Mouse (Mus musculus): ENCODE results near the gene Fat3. TPM values are rescaled to one million over a fixed set of nuclear protein-coding genes. Genes with fewer than 3 reads are reported as not detected.

Fat3 gene
- polyA plus RNA-seq, 1 experiment from 2014 or later: 0.54 TPM

DNA sequence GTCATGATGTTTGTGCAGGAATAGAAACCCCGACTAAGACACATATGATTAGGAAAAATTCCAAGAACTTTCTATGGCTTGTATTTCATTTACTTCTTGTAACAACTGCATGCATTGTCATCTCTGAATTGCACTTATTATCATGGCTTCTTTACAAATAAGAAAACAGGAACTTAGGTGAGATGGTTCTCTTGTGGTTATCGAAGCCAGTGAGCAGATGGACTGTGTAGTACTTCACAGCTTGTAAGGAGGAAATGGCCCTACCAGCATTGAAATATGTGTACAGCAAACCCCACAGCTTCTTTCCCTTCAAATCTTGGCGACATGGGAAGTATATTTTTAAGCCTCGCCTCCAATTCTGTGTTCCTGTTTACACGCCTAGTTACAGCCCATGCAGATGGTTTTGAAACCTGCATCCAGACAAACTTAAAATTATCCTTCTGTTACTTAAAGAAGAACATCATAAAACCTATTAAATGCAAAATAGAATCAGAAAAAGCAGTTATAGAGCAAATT is 570.1 kb downstream of the Fat3 start:
- no peaks in the 10 kb centered on the region for H3K36me3 ChIP-seq (ENCODE audit: control insufficient read depth, insufficient read depth, low read length)
- WGBS: 73% methylated on average over 5 of the region's 5 CpGs
- H3K9me3 ChIP-seq (ENCODE audit: control insufficient read depth, low read length): no peaks in the 10 kb centered on the region

DNA sequence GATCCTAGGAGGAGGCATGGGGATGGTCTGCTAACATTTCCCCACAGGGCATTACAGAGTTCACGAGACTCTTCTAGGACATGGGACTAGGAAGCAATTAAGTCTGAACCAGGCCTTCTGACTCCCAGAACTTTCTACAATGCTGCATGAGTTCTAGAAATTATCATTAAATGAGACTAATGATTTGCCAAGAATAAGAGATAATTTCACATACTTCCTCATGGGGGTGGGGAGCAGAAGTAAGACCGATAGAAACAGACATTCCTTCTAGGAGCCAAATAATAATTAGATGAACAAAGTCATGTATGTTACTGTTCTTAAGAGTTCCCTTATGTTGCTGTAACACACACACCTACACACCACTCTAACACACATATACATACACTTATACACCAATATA is 572.8 kb downstream of the Fat3 start:
- Histone ChIP-seq H3K9ac (ENCODE audit: low read length) (no peak overlapping the region), H3K4me1 (replicated peaks; ENCODE audit: control insufficient read depth, insufficient read depth, low read length) (no peaks in the 10 kb centered on the region), H3K27ac (ENCODE audit: low read length) (no peak overlapping the region), H3K36me3 (ENCODE audit: control insufficient read depth, insufficient read depth, low read length) (no peaks in the 10 kb centered on the region), H3K4me3 (ENCODE audit: low read length) (no peak overlapping the region), H3K27me3 (ENCODE audit: control insufficient read depth, insufficient read depth, low read depth, low read length) (no peaks in the 10 kb centered on the region), H3K9me3 (ENCODE audit: control insufficient read depth, low read length) (no peaks in the 10 kb centered on the region), H3K4me2 (ENCODE audit: low read depth, low read length) (no peak overlapping the region)
- 55% methylated on average over 2 of the region's 2 CpGs for WGBS
- ATAC-seq (ENCODE audit: low read depth): no peak

More for the DNA sequence above, 570.1 kb downstream of the Fat3 start:
- Histone ChIP-seq H3K27me3 (ENCODE audit: control insufficient read depth, insufficient read depth, low read depth, low read length) (no peaks in the 10 kb centered on the region), H3K27ac (ENCODE audit: low read length) (no peak overlapping the region), H3K4me2 (ENCODE audit: low read depth, low read length) (no peak overlapping the region), H3K4me3 (ENCODE audit: low read length) (no peak overlapping the region), H3K9ac (ENCODE audit: low read length) (no peak overlapping the region), H3K4me1 (replicated peaks; ENCODE audit: control insufficient read depth, insufficient read depth, low read length) (no peaks in the 10 kb centered on the region)
- ATAC-seq (ENCODE audit: low read depth): no peak

DNA sequence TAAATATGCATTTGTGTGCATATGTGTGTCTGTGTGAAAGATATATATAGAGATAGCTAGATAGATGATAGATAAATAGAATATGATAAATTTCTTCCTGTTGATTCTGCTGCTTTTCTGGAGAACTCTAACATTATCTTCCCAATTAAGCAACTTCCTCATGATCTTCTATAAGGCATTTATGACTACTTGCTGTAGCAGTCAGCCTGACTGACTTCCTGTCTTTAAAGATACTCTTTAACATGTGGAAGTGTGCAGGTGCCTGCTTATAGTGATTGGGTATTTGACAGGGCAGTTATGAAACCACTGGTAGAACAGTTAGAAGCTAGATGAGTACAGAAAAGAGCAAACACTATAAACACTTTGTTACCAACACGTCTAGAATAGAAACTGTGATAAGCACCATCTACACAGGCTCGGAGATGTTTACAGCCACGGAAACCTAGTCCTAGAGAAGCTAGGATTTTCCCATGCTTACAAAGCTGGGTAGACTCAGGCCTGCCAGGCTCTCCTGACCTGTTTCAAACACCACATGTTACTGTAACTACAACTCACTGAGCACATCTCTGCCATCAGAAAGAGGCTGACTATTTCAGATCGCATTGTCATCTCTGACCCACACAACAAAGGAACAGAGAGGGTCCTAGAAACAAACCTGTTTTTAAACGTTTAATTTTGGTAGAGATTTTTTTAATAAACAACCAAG is 573.6 kb downstream of the Fat3 start:
- ATAC-seq (ENCODE audit: low read depth): no peak
- Histone ChIP-seq H3K27me3 (ENCODE audit: control insufficient read depth, insufficient read depth, low read depth, low read length) (no peaks in the 10 kb centered on the region), H3K36me3 (ENCODE audit: control insufficient read depth, insufficient read depth, low read length) (no peaks in the 10 kb centered on the region), H3K4me3 (ENCODE audit: low read length) (no peak overlapping the region), H3K4me1 (replicated peaks; ENCODE audit: control insufficient read depth, insufficient read depth, low read length) (no peaks in the 10 kb centered on the region), H3K9me3 (ENCODE audit: control insufficient read depth, low read length) (no peaks in the 10 kb centered on the region), H3K27ac (ENCODE audit: low read length) (no peak overlapping the region), H3K4me2 (ENCODE audit: low read depth, low read length) (no peak overlapping the region), H3K9ac (ENCODE audit: low read length) (no peak overlapping the region)
- 48% methylated on average over 5 of the region's 5 CpGs for WGBS

DNA sequence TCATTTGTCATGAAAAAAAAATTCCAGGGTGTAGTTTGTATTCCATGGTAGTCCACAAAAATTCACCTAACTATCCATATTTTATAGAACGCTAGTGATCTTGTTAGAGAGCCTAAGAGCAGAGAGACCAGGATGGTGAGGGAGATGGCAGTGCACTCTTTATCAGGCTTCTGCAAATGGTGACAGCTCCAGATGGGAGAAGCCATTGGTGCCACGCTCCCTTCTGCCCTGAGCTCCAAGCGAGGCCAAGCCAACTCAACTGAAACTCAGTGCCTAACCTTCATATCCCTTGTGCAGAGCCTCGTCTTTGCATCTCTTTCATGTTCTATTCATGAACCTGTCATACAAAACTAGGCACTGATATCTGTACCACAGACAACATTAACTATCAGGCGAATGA is 575.8 kb downstream of the Fat3 start:
- Histone ChIP-seq H3K36me3 (ENCODE audit: control insufficient read depth, insufficient read depth, low read length) (no peaks in the 10 kb centered on the region), H3K27ac (ENCODE audit: low read length) (no peak overlapping the region), H3K9ac (ENCODE audit: low read length) (no peak overlapping the region), H3K27me3 (ENCODE audit: control insufficient read depth, insufficient read depth, low read depth, low read length) (no peaks in the 10 kb centered on the region), H3K4me2 (ENCODE audit: low read depth, low read length) (no peak overlapping the region), H3K4me1 (replicated peaks; ENCODE audit: control insufficient read depth, insufficient read depth, low read length) (no peaks in the 10 kb centered on the region), H3K4me3 (ENCODE audit: low read length) (no peak overlapping the region), H3K9me3 (ENCODE audit: control insufficient read depth, low read length) (no peaks in the 10 kb centered on the region)
- WGBS: 93% methylated on average over 5 of the region's 5 CpGs
- no peak for ATAC-seq (ENCODE audit: low read depth)

DNA sequence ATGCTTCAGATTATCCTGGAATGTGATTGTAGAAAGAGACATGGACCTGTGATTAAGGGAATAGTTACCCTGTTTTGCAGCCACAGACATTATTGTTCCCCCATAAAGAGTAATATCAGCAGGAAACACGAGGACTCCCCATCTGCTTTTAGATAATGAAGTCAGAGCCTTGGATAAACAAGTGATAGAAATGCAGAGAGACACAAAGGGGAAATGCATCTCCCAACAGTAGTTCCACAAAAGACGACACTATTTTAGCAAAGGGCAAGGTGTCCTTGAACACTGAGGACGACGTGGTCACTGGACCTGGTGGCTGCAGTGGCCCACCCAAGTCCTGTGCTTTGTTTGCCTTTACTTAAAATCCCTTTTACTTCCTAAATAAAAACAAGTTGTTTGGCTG is 580.8 kb downstream of the Fat3 start:
- Histone ChIP-seq H3K4me3 (ENCODE audit: low read length) (no peak overlapping the region), H3K9ac (ENCODE audit: low read length) (no peak overlapping the region), H3K36me3 (ENCODE audit: control insufficient read depth, insufficient read depth, low read length) (no peaks in the 10 kb centered on the region), H3K27me3 (ENCODE audit: control insufficient read depth, insufficient read depth, low read depth, low read length) (no peaks in the 10 kb centered on the region), H3K27ac (ENCODE audit: low read length) (no peak overlapping the region), H3K9me3 (ENCODE audit: control insufficient read depth, low read length) (no peaks in the 10 kb centered on the region), H3K4me1 (replicated peaks; ENCODE audit: control insufficient read depth, insufficient read depth, low read length) (no peaks in the 10 kb centered on the region), H3K4me2 (ENCODE audit: low read depth, low read length) (no peak overlapping the region)
- 52% methylated on average over 4 of the region's 4 CpGs for WGBS
- ATAC-seq (ENCODE audit: low read depth): no peak

DNA sequence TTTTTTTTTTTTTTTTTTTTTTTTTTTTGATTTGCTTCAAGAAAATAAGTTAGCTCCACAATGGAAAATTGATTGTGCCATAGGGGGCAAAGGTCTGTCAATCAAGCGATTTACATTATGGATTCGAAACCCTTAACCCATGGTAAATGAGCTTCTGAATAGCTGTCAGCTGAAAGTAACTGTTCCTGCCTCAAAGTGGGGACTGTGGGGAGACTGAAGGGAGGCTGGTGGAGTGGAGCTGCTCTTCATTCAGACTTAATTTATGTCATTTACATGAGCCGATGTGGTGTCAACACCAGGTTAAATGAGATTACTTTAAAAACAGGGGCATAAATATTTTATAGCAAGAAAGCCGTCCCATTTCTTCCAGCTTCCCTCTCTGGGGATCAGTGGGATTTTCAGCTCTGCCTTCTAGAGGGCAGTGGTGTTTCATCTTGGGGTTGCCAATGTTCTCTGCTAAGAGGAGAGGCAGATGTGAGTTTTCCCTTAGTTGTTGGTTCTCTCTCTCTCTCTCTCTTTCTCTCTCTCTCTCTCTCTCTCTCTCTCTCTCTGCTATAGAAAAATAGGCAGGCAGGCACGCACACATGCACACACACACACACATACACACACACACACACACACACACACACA is 581.6 kb downstream of the Fat3 start:
- Histone ChIP-seq H3K4me3 (ENCODE audit: low read length) (no peak overlapping the region), H3K4me2 (ENCODE audit: low read depth, low read length) (no peak overlapping the region), H3K36me3 (ENCODE audit: control insufficient read depth, insufficient read depth, low read length) (no peaks in the 10 kb centered on the region), H3K27me3 (ENCODE audit: control insufficient read depth, insufficient read depth, low read depth, low read length) (no peaks in the 10 kb centered on the region), H3K9ac (ENCODE audit: low read length) (no peak overlapping the region), H3K27ac (ENCODE audit: low read length) (no peak overlapping the region), H3K9me3 (ENCODE audit: control insufficient read depth, low read length) (no peaks in the 10 kb centered on the region), H3K4me1 (replicated peaks; ENCODE audit: control insufficient read depth, insufficient read depth, low read length) (no peaks in the 10 kb centered on the region)
- ATAC-seq (ENCODE audit: low read depth): no peak
- whole genome bisulfite sequencing: 63% methylated on average over 5 of the region's 5 CpGs

DNA sequence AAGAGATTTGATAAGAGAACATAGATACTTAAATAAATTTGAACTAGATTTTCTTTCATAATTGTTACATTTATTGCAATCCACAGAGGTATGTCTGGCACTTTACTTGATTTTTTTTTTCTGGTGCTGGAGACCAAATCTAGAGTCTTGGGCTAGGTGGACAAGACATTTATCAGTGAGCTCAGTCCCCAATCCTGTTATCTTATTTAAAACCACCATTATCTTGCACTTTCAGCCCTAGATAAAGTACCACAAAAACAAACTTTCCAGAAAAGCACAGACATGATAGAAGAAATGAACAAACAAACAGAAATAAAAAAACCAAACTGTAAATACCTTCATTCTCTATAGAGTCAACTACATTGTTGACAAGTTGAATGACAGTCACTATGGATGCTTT is 584.5 kb downstream of the Fat3 start:
- no peaks in the 10 kb centered on the region for H3K9me3 ChIP-seq (ENCODE audit: control insufficient read depth, low read length)
- no peak overlapping the region for H3K4me3 ChIP-seq (ENCODE audit: low read length)
- H3K27me3 ChIP-seq (ENCODE audit: control insufficient read depth, insufficient read depth, low read depth, low read length): no peaks in the 10 kb centered on the region
- no peaks in the 10 kb centered on the region for H3K4me1 ChIP-seq (replicated peaks; ENCODE audit: control insufficient read depth, insufficient read depth, low read length)
- no peak overlapping the region for H3K27ac ChIP-seq (ENCODE audit: low read length)
- H3K4me2 ChIP-seq (ENCODE audit: low read depth, low read length): no peak overlapping the region
- no peaks in the 10 kb centered on the region for H3K36me3 ChIP-seq (ENCODE audit: control insufficient read depth, insufficient read depth, low read length)
- no peak overlapping the region for H3K9ac ChIP-seq (ENCODE audit: low read length)
- no peak for ATAC-seq (ENCODE audit: low read depth)

DNA sequence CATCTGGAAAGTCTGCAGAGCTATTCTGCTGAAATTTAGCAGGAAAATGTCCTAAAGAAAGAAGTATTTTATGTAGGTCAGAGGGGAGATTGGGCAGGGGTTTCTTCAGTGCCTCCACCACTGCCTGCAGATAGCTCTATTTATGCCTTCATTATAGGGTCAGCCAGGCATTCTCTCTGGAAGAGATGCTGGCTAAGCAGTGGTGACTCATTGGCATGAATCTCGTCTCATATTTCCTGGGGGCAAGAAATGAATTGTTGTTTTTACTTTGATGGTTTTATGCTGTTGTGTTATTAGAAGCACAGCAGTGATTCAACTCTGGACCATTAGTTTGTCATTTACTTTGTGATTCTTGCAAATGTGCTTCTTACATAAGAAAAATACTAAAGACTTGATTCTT is 588.4 kb downstream of the Fat3 start:
- no peak overlapping the region for H3K27ac ChIP-seq (ENCODE audit: low read length)
- no peaks in the 10 kb centered on the region for H3K36me3 ChIP-seq (ENCODE audit: control insufficient read depth, insufficient read depth, low read length)
- no peaks in the 10 kb centered on the region for H3K4me1 ChIP-seq (replicated peaks; ENCODE audit: control insufficient read depth, insufficient read depth, low read length)
- H3K9ac ChIP-seq (ENCODE audit: low read length): no peak overlapping the region
- no peaks in the 10 kb centered on the region for H3K27me3 ChIP-seq (ENCODE audit: control insufficient read depth, insufficient read depth, low read depth, low read length)
- no peak for ATAC-seq (ENCODE audit: low read depth)
- 41% methylated on average over 1 of the region's 1 CpGs for WGBS
- no peak overlapping the region for H3K4me2 ChIP-seq (ENCODE audit: low read depth, low read length)
- H3K4me3 ChIP-seq (ENCODE audit: low read length): no peak overlapping the region
- H3K9me3 ChIP-seq (ENCODE audit: control insufficient read depth, low read length): no peaks in the 10 kb centered on the region

DNA sequence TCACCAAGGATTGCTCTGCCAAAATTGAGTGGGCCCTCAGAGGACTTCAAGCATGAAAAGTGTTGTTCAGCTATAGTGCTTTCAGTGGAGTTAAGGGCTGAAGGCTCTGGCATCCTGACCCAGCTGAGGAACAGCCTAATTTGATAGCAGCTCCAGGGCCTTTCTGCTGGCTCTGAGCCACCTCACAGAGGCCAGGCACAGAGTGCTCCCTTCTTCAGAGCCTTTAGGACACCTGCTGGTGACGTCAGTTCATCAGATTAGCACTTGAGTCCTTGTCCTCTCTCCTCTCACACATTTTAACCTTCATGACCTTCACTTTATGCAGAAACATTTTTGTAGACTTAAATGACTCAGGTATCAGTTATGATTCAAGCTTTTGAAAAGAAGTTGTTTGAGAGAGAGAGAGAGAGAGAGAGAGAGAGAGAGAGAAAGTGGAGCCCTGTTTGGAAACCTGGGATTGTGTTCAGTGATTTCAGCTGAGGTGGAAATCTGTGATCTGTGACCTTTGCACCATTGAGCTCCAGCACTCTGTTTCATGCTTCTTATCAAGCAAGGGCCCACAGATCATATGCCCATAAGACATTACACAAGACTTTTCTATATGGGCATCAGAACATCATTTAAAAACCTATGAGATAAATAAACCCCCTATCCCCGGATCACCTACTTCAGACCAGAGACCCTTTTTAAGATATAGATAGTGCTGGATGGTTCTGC is 591.5 kb downstream of the Fat3 start:
- H3K27ac ChIP-seq (ENCODE audit: low read length): no peak overlapping the region
- 59% methylated on average over 2 of the region's 2 CpGs for WGBS
- no peak overlapping the region for H3K9ac ChIP-seq (ENCODE audit: low read length)
- no peaks in the 10 kb centered on the region for H3K4me1 ChIP-seq (replicated peaks; ENCODE audit: control insufficient read depth, insufficient read depth, low read length)
- no peaks in the 10 kb centered on the region for H3K27me3 ChIP-seq (ENCODE audit: control insufficient read depth, insufficient read depth, low read depth, low read length)
- H3K9me3 ChIP-seq (ENCODE audit: control insufficient read depth, low read length): no peaks in the 10 kb centered on the region
- no peak overlapping the region for H3K4me2 ChIP-seq (ENCODE audit: low read depth, low read length)
- ATAC-seq (ENCODE audit: low read depth): no peak
- H3K4me3 ChIP-seq (ENCODE audit: low read length): no peak overlapping the region
- no peaks in the 10 kb centered on the region for H3K36me3 ChIP-seq (ENCODE audit: control insufficient read depth, insufficient read depth, low read length)
